In genomic region chr6:29529444-29529820, GRCm38 (mm10) we compare ENCODE assay signal across 11 mouse cellular contexts. TPM values are rescaled to one million over a fixed set of nuclear protein-coding genes. Genes with fewer than 3 reads are reported as not detected.
DNase-seq lines count a peak whose midpoint lies in the region; ATAC-seq and TF ChIP-seq lines count a peak whose summit lies in the region.
"Had no signal": no experiment of that assay in that cellular context is flagged by ENCODE, and none has a peak within 500 bp of the region (broad histone marks: within the 10 kb centered on the region; RNA-seq: fewer than 3 reads in every experiment).

No protein-coding gene starts in this region.

- ATAC-seq in kidney, embryonic 14.5 days (ENCODE audit: low FRiP score, low TSS enrichment): no peak
- ATAC-seq in granulocyte monocyte progenitor cell, adult 5-6 weeks (replicated peaks; ENCODE audit: poor library complexity, severe bottlenecking): peak; percentile 21

- no peak for TF ChIP-seq POLR2A in MEL (IDR thresholded peaks at IDR 0.05; ENCODE audit: control insufficient read depth in 1 of 2, insufficient read depth in 1 of 2, low read depth in 1 of 2, low read length in 2 of 2, poor library complexity in 1 of 2)

- H3K4me3 ChIP-seq in kidney, embryonic 14.5 days (ENCODE audit: low read length): 0 out of 2 replicates have a peak overlapping the region, but pooled peaks have one; percentile 4
- peak overlapping the region; percentile 53 to 83 for H3K4me3 ChIP-seq in MEL (ENCODE audit: control insufficient read depth in 1 of 2, insufficient read depth in 1 of 2, low read depth in 2 of 2, low read length in 2 of 2)
- peak overlapping the region; percentile 91 for H3K4me3 ChIP-seq in megakaryocyte, embryonic 14.5 days (replicated peaks)
- H3K4me3 ChIP-seq: limb, embryonic 13.5 days; midbrain, embryonic 10.5 days had no signal

- no peak for TF ChIP-seq CTCF in MEL (IDR thresholded peaks at IDR 0.05 in 2 of 3, conservative IDR thresholded peaks at IDR 0.05 in 1 of 3; ENCODE audit: control insufficient read depth in 1 of 3, insufficient read depth in 1 of 3, low read depth in 2 of 3, low read length in 3 of 3, poor library complexity in 1 of 3, severe bottlenecking in 1 of 3)

- H3K9me3 ChIP-seq in kidney, embryonic 14.5 days (ENCODE audit: control insufficient read depth, low read length): no peaks in the 10 kb centered on the region
- H3K9me3 ChIP-seq in MEL (replicated peaks; ENCODE audit: insufficient read depth, low read length): no peaks in the 10 kb centered on the region
- no peaks in the 10 kb centered on the region for H3K9me3 ChIP-seq in megakaryocyte, embryonic 14.5 days
- H3K9me3 ChIP-seq: limb, embryonic 13.5 days; midbrain, embryonic 10.5 days had no signal

- no peaks in the 10 kb centered on the region; the same call in 1 of the 2 replicates for H3K79me2 ChIP-seq in MEL (ENCODE audit: control insufficient read depth, insufficient read depth, low read length, poor library complexity)

- whole genome bisulfite sequencing in kidney, embryonic 14.5 days: 39% methylated on average over 2 of the region's 2 CpGs

- no peak overlapping the region for H3K27ac ChIP-seq in kidney, embryonic 14.5 days (ENCODE audit: low read depth, low read length)
- peak overlapping the region; percentile 71 for H3K27ac ChIP-seq in MEL (ENCODE audit: control insufficient read depth, low read depth, low read length)
- H3K27ac ChIP-seq: limb, embryonic 13.5 days; midbrain, embryonic 10.5 days had no signal

- H3K27me3 ChIP-seq in kidney, embryonic 14.5 days (ENCODE audit: control insufficient read depth, insufficient read depth, low read length): peaks cover 31% of the 10 kb centered on the region
- H3K27me3 ChIP-seq in MEL (ENCODE audit: control insufficient read depth in 1 of 2, insufficient read depth in 2 of 2, low read length in 2 of 2): peaks cover 0 to 3% of the 10 kb centered on the region in 2 experiments; a peak in 2 of 4 replicates
- H3K27me3 ChIP-seq in megakaryocyte, embryonic 14.5 days (replicated peaks): peaks cover 57% of the 10 kb centered on the region

- no peak for TF ChIP-seq RAD21 in MEL (IDR thresholded peaks at IDR 0.05; ENCODE audit: low read depth, low read length)

- no peak overlapping the region; the same call in 1 of the 2 replicates for H3K4me2 ChIP-seq in kidney, embryonic 14.5 days (replicated peaks; ENCODE audit: low read depth, low read length)

- H3K9ac ChIP-seq in kidney, embryonic 14.5 days (ENCODE audit: low read depth, low read length): no peak overlapping the region
- H3K9ac ChIP-seq in MEL (ENCODE audit: control insufficient read depth, low read depth, low read length, poor library complexity, severe bottlenecking): peak overlapping the region; percentile 65
- H3K9ac ChIP-seq: limb, embryonic 13.5 days had no signal

- H3K4me1 ChIP-seq in kidney, embryonic 14.5 days (ENCODE audit: control insufficient read depth, insufficient read depth, low read length): peaks cover 20% of the 10 kb centered on the region
- peaks cover 4 to 18% of the 10 kb centered on the region in 2 experiments for H3K4me1 ChIP-seq in MEL (ENCODE audit: control insufficient read depth in 1 of 2, insufficient read depth in 2 of 2, low read length in 2 of 2)
- H3K4me1 ChIP-seq in megakaryocyte, embryonic 14.5 days: peaks cover 55% of the 10 kb centered on the region

- no peak for DNase-seq in kidney, adult 9 months
- no peak for DNase-seq in MEL (ENCODE audit: low read depth, low spot score)
- no peak for DNase-seq in gastrocnemius, postnatal 4 days (ENCODE audit: low spot score in 2 of 2)
- no peak for DNase-seq in urinary bladder, postnatal 36 days (ENCODE audit: low spot score in 2 of 2)
- DNase-seq in retina, postnatal 1 day: no peak

- no peaks in the 10 kb centered on the region for H3K36me3 ChIP-seq in kidney, embryonic 14.5 days (ENCODE audit: control insufficient read depth, insufficient read depth, low read length)
- H3K36me3 ChIP-seq in MEL (ENCODE audit: control insufficient read depth in 1 of 2, insufficient read depth in 2 of 2, low read length in 2 of 2): peaks cover 0 to 11% of the 10 kb centered on the region in 2 experiments; a peak in 2 of 4 replicates
- H3K36me3 ChIP-seq in megakaryocyte, embryonic 14.5 days (replicated peaks; ENCODE audit: low read length): peaks cover 6% of the 10 kb centered on the region
- H3K36me3 ChIP-seq: limb, embryonic 13.5 days; midbrain, embryonic 10.5 days had no signal

- TF ChIP-seq EP300 in MEL (IDR thresholded peaks at IDR 0.05; ENCODE audit: low read depth in 1 of 2, low read length in 2 of 2): 0 out of 4 replicates have a peak, but pooled peaks of 1 of the 2 experiments have one; percentile 3

TF ChIP-seq in MEL, 35 proteins besides CTCF, POLR2A, EP300 and RAD21:
- TF ChIP-seq MYC (IDR thresholded peaks at IDR 0.05; ENCODE audit: low read depth, low read length) (0 out of 2 replicates have a peak, but pooled peaks have one; percentile 5), SIN3A (IDR thresholded peaks at IDR 0.05; ENCODE audit: low read length) (no peak)

RNA-seq across cellular contexts. Expression of gene Irf5, which starts 3.0 kb away (rescaled TPM):
- 4.5 and 5.0 TPM in 2 replicates for polyA plus RNA-seq in kidney, embryonic 14.5 days (2014; fragmentation: Nextera tagmentation; extraction: Ambion mirVana)
- 8.2 and 9.7 TPM in 2 replicates for total RNA-seq in MEL (2012; rRNA removed)
- 10 to 100 TPM in 1 of 2 experiments, not detected in 1; 13.3 TPM for polyA plus RNA-seq in MEL (2012; ENCODE audit: insufficient read depth in 1 of 2, insufficient read length in 2 of 2, low read depth in 1 of 2, low replicate concordance in 2 of 2, missing spikeins in 1 of 2)
- 20.2 and 22.6 TPM in 2 replicates for total RNA-seq in granulocyte monocyte progenitor cell, adult 5-6 weeks (2014; fragmentation: Nextera tagmentation)
- total RNA-seq in granulocyte monocyte progenitor cell, adult 5-6 weeks (2017): 13.7 and 19.6 TPM in 2 replicates
- polyA plus RNA-seq in megakaryocyte, embryonic 14.5 days (2012; ENCODE audit: insufficient read depth, low replicate concordance): 7.5 and 22.4 TPM in 2 replicates
- total RNA-seq in gastrocnemius, postnatal 4 days (2021): 1 to 10 TPM; 3.7 to 4.5 TPM

RNA-seq across cellular contexts. Expression of gene Kcp, which starts 21.7 kb away (rescaled TPM):
- polyA plus RNA-seq in kidney, embryonic 14.5 days (2014; fragmentation: Nextera tagmentation; extraction: Ambion mirVana): 30.0 and 32.8 TPM in 2 replicates
- total RNA-seq in MEL (2012; rRNA removed): 1.0 and 1.3 TPM in 2 replicates
- 1 to 10 TPM in 1 of 2 experiments, not detected in 1; 6.9 TPM for polyA plus RNA-seq in MEL (2012; ENCODE audit: insufficient read depth in 1 of 2, insufficient read length in 2 of 2, low read depth in 1 of 2, low replicate concordance in 2 of 2, missing spikeins in 1 of 2)
- total RNA-seq in granulocyte monocyte progenitor cell, adult 5-6 weeks (2014; fragmentation: Nextera tagmentation): not detected in 2 replicates
- total RNA-seq in granulocyte monocyte progenitor cell, adult 5-6 weeks (2017): 0.15 and 0.22 TPM in 2 replicates
- polyA plus RNA-seq in megakaryocyte, embryonic 14.5 days (2012; ENCODE audit: insufficient read depth, low replicate concordance): 0.35 TPM in 1 of 2 replicates, not detected in the other
- 10 to 100 TPM; 37.6 to 40.5 TPM for total RNA-seq in gastrocnemius, postnatal 4 days (2021)

RNA-seq across cellular contexts. Expression of gene Atp6v1fnb, which starts 58.2 kb away (rescaled TPM):
- polyA plus RNA-seq in kidney, embryonic 14.5 days (2014; fragmentation: Nextera tagmentation; extraction: Ambion mirVana): 0.49 TPM in 1 of 2 replicates, not detected in the other
- total RNA-seq in MEL (2012; rRNA removed): not detected in 2 replicates
- under 1 TPM in 1 of 2 experiments, not detected in 1; 0.13 TPM for polyA plus RNA-seq in MEL (2012; ENCODE audit: insufficient read depth in 1 of 2, insufficient read length in 2 of 2, low read depth in 1 of 2, low replicate concordance in 2 of 2, missing spikeins in 1 of 2)
- not detected in 2 replicates for total RNA-seq in granulocyte monocyte progenitor cell, adult 5-6 weeks (2014; fragmentation: Nextera tagmentation)
- 1.4 and 1.5 TPM in 2 replicates for total RNA-seq in granulocyte monocyte progenitor cell, adult 5-6 weeks (2017)
- 0.29 TPM in 1 of 2 replicates, not detected in the other for polyA plus RNA-seq in megakaryocyte, embryonic 14.5 days (2012; ENCODE audit: insufficient read depth, low replicate concordance)
- not detected for total RNA-seq in gastrocnemius, postnatal 4 days (2021)
- polyA plus RNA-seq: cortical plate, adult 2 months; limb, embryonic 13.5 days; midbrain, embryonic 10.5 days had no signal

Comparison
In these comparisons a context has a peak if more than half of its experiments do, and no peak if none do; other contexts are left out.
1. H3K4me3 ChIP-seq: peak in every context shown above with its lines; median percentile 91 in megakaryocyte, embryonic 14.5 days; 68 in MEL; 4 in kidney, embryonic 14.5 days.
2. RNA of gene Kcp, which starts 21.7 kb away (total RNA-seq): 37.6 to 40.5 TPM in gastrocnemius, postnatal 4 days; 1.0 to 1.3 TPM in MEL and 0.15 to 0.22 TPM in granulocyte monocyte progenitor cell, adult 5-6 weeks; every median in the first group is over 10 times any median in the second.